Mouse (Mus musculus) naive thymus-derived CD4-positive, alpha-beta T cell, adult 2 months (primary cell): Measurements from ENCODE around the gene Prkn.

Experiments
- DNase-seq: peaks from one replicate; pipeline ENCODE4 v3.0.0-alpha.2; 2011; ENCODE audit warnings: low read depth

Gene Prkn

DNA sequence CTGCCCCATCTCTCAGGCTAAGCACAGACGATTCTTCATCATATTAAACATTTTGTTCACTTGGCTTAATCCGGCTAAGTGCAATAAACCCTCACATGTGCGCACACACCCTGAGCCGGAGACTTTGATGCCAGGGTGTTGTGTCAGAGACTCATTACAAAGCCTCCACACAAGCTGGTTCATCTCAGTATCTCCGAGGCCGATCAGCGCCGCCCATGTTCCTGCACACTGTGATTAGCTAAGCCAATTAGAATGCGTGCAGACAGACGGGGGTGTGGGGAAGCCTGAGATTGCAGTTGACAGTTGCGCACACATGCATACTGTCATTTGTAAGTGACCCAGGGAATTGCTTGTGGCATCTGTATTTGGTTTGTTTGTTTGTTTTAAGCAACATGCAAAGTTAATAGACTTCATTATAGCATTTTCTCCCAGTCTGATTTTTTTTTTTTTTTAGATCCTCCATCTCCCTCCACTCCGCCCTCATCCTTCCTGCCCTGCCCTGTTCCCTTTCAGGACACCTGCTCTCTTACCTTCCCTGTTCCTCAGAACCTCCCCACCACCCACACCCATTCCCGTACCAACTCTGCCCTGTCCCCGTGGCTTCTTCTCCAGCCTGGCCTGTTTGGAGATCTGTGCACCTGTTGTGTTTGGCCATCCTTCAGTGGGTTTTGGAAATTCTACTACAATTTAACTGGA, 1202.5 kb downstream of the Prkn start:
- no peak for DNase-seq

DNA sequence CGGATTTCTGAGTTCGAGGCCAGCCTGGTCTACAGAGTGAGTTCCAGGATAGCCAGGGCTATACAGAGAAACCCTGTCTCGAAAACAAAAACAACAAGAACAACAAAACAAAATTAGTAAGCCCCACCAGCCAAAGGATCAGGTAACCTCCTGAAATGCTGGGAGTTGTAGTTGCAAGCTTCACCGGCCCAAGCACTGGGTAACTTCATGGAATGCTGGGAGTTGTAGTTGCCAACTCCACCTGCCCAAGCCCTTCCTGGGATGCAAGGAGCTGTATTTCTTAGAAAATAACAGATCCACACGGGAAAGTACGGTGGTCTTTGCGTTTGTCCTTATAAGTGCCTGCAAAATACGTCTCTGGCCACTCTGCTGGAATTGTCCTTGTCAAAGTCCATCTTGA, 1204.0 kb downstream of the Prkn start:
- DNase-seq = no peak

DNA sequence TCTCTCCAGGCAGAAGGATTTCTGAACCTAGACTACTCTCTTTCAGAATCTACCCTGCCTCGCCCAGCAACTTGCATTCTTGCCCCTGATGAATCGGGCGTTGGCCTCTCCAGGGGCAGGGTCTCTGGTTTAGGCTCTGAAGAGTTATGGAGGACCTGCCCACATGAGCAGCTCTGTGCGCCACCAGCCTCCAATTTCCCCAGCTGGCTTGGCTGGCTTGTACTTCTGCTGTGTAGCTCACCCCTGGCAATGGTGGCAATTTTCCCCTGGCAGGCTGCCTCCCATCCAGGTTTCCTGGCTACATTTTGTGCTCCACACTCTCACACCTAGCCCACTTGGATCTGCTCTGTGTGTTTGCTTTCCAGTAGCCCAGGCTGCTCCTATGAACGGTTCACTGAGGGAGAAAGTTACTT, 1205.7 kb downstream of the Prkn start:
- DNase-seq = no peak

GRCm38 (mm10) chr17:12047032-12047431, 1206.8 kb downstream of the Prkn start:
- DNase-seq = no peak

GRCm38 (mm10) chr17:12047523-12047922, 1207.3 kb downstream of the Prkn start:
- DNase-seq = no peak

GRCm38 (mm10) chr17:12048695-12049490, 1208.7 kb downstream of the Prkn start:
- no peak for DNase-seq

GRCm38 (mm10) chr17:12050261-12050660, 1210.1 kb downstream of the Prkn start:
- DNase-seq = no peak

GRCm38 (mm10) chr17:12051031-12051430, 1210.8 kb downstream of the Prkn start:
- DNase-seq = no peak

DNA sequence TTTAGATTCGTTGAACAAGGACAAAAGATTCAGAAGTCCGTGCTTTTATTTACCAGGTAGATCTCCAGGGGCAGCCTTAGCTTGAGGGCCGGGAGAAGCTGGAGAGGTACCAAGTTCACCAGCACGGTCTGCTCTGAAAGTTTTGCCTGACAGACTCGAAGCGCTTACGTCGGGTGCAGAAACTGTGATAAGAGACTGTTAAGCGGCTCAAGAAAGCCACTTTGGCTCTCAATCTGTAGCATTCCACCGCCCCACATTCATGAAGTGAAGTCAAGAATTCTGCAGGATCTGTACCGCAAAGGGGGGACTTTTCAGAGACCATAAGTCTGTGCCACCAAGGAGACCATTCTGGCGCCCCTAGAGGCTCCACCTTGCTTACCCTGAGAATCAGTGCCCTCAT, 1212.5 kb downstream of the Prkn start:
- DNase-seq = no peak

DNA sequence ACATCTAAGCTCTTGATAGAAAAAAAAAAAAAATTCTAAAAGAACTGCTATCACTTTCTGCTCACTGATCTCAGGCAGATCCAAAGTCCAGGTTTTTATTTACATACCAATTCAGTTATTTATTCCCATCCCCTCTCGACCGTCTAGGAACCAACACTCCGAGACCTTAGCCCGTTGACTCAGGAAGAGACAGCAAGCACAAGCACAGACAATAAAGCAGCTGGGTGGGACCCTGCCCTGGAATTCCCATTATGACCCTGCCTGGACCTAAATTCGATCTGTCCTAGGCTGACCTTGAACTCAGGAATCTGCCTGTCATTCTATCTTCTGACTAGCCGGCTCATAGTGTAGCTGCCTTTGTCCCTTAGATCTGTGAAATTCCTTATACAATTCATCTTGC, 1218.9 kb downstream of the Prkn start:
- DNase-seq = no peak

DNA sequence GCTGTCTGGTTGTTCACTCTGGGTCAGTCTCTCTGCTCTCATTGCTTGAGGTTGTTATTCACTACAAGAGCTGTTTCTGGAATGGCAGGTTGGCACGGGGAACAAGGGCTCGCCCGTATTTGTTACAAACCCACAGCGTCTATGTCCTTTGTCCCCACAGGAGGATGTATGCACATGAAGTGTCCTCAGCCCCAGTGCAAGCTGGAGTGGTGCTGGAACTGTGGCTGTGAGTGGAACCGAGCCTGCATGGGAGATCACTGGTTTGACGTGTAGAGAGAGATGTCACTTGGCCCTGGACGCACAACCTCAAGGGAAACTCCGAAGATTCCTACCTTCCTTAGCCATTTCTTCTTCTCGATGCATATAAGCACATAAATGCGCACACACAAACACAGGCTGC, 1221.2 kb downstream of the Prkn start:
- no peak for DNase-seq

DNA sequence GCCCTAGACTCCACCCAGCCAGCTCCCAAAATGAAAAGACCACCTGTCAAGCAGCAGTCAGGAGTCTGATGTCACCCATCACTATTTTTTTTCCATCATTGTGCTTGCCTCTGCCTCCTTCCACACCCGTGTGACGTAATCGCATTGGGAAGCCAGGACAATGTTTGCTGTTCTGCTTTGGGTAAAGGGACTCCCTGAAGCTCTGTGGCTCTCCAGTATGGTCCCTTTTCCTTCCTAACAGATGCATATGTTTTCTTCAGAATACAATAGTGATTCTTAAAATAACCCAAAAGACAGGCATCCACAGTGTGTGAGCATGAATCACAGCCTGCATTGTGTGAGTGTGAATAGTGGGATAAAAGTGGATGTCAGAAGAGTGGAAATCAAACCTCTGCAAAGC, 1222.7 kb downstream of the Prkn start:
- no peak for DNase-seq

- DNase-seq = no peak
Measured at GRCm38 (mm10) chr17:12063533-12063932, 1223.3 kb downstream of the Prkn start.

GRCm38 (mm10) chr17:12066054-12066453, 1225.9 kb downstream of the Prkn start:
- no peak for DNase-seq

- DNase-seq = no peak
Measured at GRCm38 (mm10) chr17:12076816-12077215, 1236.6 kb downstream of the Prkn start.

DNA sequence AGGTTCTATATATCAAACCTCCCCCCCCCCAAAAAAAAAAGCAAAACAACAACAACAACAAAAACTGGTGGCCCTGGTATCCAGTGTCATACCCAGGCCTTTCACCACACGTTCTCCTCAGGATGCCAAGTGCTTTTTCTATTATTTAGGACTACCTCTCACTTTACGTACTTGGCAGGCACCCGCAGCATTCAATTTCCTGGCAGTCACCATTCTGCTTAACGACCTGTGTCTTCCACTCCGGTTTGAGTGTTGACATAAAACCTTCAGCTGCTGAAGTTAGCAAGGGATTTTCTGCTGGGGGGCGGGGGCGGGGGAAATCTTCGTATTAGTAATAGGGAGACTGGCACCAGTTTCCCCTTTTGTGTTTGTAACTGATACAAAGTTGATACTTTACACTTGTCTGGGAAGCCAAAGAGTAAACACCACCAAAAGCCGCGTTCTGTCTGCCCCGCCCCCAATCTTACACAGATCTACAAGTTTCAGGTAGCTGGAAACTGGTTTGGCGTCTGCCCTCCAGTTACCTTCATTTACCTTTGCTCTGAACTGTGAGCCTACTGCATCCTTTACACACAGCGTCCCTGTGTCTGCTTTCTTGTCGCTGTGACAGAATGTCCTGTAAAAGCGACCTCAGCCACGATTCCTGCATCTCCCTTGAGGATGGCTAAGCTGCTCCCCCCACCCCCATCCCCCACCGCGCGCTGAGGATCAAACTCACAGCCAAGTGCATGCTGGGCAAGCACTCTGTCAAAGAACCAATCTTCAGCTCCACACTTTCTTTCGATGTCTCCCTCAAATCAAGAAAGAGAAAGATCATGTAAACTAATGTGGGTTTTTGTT, 1240.7 kb downstream of the Prkn start:
- no peak for DNase-seq

GRCm38 (mm10) chr17:12082201-12082600, 1242.0 kb downstream of the Prkn start:
- no peak for DNase-seq

DNA sequence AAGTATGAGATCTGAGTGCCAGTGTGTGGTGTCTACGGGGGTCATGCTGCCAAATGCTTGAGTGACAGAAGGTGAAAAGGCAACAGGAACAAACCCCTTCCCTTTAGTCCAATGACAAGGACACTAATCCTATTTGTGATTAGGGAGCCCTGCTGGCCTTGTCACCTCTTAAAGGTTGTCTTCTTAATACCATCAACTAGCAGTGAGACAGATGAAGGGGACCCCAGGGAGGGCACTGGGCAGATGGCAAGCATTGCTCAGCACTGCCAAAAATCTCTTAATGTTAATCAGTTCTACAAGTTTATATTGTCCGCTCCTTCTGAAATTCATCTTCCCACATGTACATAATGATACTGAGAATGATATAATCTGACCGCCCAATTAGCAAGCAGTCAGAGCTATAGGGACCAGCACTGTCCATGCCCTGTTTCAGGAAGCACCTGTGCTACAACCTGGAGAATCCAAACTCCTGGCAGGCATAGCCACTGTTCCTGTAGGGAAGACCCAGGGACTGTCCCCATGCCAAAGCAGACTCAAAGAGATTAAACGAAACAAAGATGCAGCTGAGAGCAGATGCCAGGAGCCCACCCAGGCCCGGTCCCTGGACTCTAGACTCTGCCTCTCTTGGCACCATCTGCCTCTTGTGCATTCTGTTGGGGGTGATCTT, 1250.2 kb downstream of the Prkn start:
- DNase-seq = no peak

DNA sequence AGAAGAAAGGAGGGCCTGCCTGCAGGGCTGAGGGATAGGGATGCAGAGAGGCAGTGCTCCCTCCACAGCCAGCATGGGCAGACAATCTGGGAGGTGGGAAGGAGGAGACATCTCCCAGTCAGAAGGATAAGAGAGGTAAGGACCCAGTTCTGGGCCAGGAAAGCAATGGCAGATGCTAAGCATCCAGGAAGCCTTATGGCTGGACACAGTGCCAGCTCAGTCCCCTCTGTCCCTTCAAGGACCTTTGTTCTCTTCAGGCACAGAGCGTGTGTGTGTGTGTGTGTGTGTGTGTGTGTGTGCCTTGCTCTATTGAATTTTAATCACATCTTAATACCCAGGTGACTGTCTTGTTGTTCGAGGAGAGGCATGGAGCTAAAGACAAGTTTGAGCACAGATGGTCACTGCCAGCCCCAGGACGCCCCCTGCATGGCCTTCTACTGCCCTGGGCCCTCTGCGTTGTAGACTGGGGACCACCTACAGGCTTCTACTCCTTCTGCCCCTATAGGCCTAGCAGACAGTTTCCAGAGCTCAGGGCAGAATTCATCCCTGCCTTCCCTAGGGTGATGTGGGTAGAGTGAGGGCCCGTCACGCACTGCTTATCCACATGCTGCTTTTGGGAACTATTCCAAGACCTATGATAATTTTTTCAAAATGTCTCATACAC, 1252.8 kb downstream of the Prkn start:
- no peak for DNase-seq

GRCm38 (mm10) chr17:12094016-12094415, 1253.8 kb downstream of the Prkn start:
- no peak for DNase-seq

DNA sequence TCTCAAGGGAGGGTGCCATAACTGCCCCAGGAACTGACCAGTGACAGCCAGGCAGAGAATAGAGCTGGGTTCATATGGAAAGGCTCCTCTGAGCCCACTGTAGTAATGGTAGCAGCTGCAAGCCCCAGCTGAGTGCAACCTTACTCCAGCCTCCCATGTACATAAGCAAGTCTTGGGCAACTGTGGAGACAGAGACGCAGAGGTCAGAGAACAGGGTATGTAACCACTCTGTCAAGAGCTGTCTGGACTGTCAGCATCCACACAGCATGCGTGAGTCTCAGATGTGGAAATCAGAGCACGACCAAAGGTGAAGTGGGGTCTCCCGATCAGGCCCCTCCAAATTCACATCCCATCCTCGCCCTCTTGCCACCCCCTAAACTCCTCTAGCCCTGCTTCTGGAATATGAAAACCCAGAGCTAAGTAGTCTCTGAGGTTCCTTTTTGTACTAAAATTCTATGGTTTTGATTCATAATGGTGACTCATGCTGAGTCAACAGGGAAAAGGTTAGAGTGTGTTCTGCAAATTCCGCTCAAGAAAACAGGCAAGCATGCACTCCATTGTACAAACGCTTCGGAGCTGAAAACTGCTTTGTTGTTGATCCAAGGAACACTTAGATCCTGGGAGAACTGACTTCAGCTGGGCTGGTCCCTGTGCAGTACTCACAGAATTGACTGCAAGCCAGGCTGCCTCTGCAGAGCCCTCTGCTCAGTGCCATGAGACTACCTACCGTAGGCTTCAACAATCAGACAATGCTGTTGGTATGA, 1254.8 kb downstream of the Prkn start:
- DNase-seq = no peak
